Mouse (Mus musculus): Measurements from ENCODE around the gene Olfr560. TPM values are rescaled to one million over a fixed set of nuclear protein-coding genes. Genes with fewer than 3 reads are reported as not detected.

The Olfr560 gene
- total RNA-seq (2021), result under 1 TPM; 0.12 to 0.57 TPM

GRCm38 (mm10) chr7:102759266-102759665 is at the start of gene Olfr560, which contains the start of gene Olfr78:
Gene Olfr560 (minus strand): TSS chr7:102759366.
Gene Olfr78 (minus strand): TSS chr7:102759471.
- intact Hi-C loops (cut with DNase I), result loop anchor here (10.0 kb wide), 1 partner anchor 94 kb away; the partner anchor contains the start of gene Olfr556
- DNase-seq, result no peak

- no peak for DNase-seq
- intact Hi-C loops (cut with DNase I), result no loop called here
These were observed 44.0 kb upstream of the Olfr560 start, which contains the start of gene Olfr564 for GRCm38 (mm10) chr7:102803180-102803579. Gene Olfr564 (plus strand): TSS chr7:102803480.

- intact Hi-C loops (cut with DNase I), result no loop called here
- no peak for DNase-seq
These were observed 11.8 kb upstream of the Olfr560 start, which contains the start of gene Olfr561 for GRCm38 (mm10) chr7:102770921-102771320. Gene Olfr561 (plus strand): TSS chr7:102771221.

- intact Hi-C loops (cut with DNase I), result loop anchor here (2.0 to 10.0 kb wide), 2 partner anchors 87 to 239 kb away; partner anchors contain the start of gene Olfr556
- DNase-seq, result peak in 1 of 2 experiments; percentile 10
These were observed 7.1 kb downstream of the Olfr560 start for GRCm38 (mm10) chr7:102752086-102752485.

- intact Hi-C loops (cut with DNase I), result no loop called here
These were observed 21.5 kb downstream of the Olfr560 start for GRCm38 (mm10) chr7:102737705-102738104.

GRCm38 (mm10) chr7:102733793-102734192 is 25.4 kb downstream of the Olfr560 start:
- DNase-seq, result no peak
- intact Hi-C loops (cut with DNase I), result no loop called here

More at GRCm38 (mm10) chr7:102737705-102738104, 21.5 kb downstream of the Olfr560 start:
- DNase-seq, result peak; percentile 2 to 8

- intact Hi-C loops (cut with DNase I), result no loop called here
- DNase-seq, result no peak
These were observed 31.8 kb downstream of the Olfr560 start, which contains the start of gene Olfr559 for GRCm38 (mm10) chr7:102727391-102727790. Gene Olfr559 (minus strand): TSS chr7:102727491.

GRCm38 (mm10) chr7:102718970-102719369 is 40.2 kb downstream of the Olfr560 start, which contains the start of gene Olfr33:
Gene Olfr33 (minus strand): TSS chr7:102719070.
- intact Hi-C loops (cut with DNase I), result no loop called here
- DNase-seq, result no peak

- intact Hi-C loops (cut with DNase I), result no loop called here
- no peak for DNase-seq
These were observed 57.3 kb downstream of the Olfr560 start, which contains the start of gene Olfr558 for GRCm38 (mm10) chr7:102701915-102702314. Gene Olfr558 (plus strand): TSS chr7:102702215.

Other genes starting within 250 kb of the Olfr560 start
- not detected for gene Olfr547, start 224.6 kb downstream of the Olfr560 start, total RNA-seq (2021)
- gene Olfr548-ps1, start 218.5 kb downstream of the Olfr560 start, total RNA-seq (2021), result not detected
- not detected for gene Olfr549, start 209.5 kb downstream of the Olfr560 start, total RNA-seq (2021)
- 1 to 10 TPM; 5.2 to 5.7 TPM for gene Trim21, start 193.9 kb downstream of the Olfr560 start, total RNA-seq (2021)
- under 1 TPM in 1 of 2 experiments, not detected in 1; 0.24 TPM for gene Olfr550, start 187.9 kb downstream of the Olfr560 start, total RNA-seq (2021)
- gene Olfr551, start 167.5 kb downstream of the Olfr560 start, total RNA-seq (2021), result not detected
- gene Olfr552, start 161.6 kb downstream of the Olfr560 start, total RNA-seq (2021), result under 1 TPM; 0.12 to 0.24 TPM
- not detected for gene Olfr553, start 141.1 kb downstream of the Olfr560 start, total RNA-seq (2021)
- gene Olfr554, start 120.9 kb downstream of the Olfr560 start, total RNA-seq (2021), result not detected
- gene Olfr555, start 100.5 kb downstream of the Olfr560 start, total RNA-seq (2021), result not detected
- gene Olfr556, start 94.5 kb downstream of the Olfr560 start, total RNA-seq (2021), result not detected
- 10 to 100 TPM in 1 of 2 experiments, 1 to 10 TPM in 1; 6.9 to 10.6 TPM for gene Trim68, start 72.0 kb downstream of the Olfr560 start, total RNA-seq (2021)
- not detected for gene Olfr557, start 63.5 kb downstream of the Olfr560 start, total RNA-seq (2021)
- 1 to 10 TPM; 6.2 TPM for gene Olfr558, start 57.2 kb downstream of the Olfr560 start, total RNA-seq (2021)
- not detected for gene Olfr33, start 40.3 kb downstream of the Olfr560 start, total RNA-seq (2021)
- gene Olfr559, start 31.9 kb downstream of the Olfr560 start, total RNA-seq (2021), result not detected
- 1 to 10 TPM; 2.1 to 2.2 TPM for gene Olfr78, start 105 bp upstream of the Olfr560 start, total RNA-seq (2021)
- not detected for gene Olfr561, start 11.9 kb upstream of the Olfr560 start, total RNA-seq (2021)
- gene Olfr564, start 44.1 kb upstream of the Olfr560 start, total RNA-seq (2021), result not detected
- not detected for gene Olfr566, start 99.4 kb upstream of the Olfr560 start, total RNA-seq (2021)
- not detected for gene Olfr568, start 117.8 kb upstream of the Olfr560 start, total RNA-seq (2021)
- gene Olfr569, start 131.5 kb upstream of the Olfr560 start, total RNA-seq (2021), result not detected
- gene Olfr570, start 135.2 kb upstream of the Olfr560 start, total RNA-seq (2021), result not detected
- not detected for gene Olfr571, start 158.2 kb upstream of the Olfr560 start, total RNA-seq (2021)
- gene Olfr572, start 165.0 kb upstream of the Olfr560 start, total RNA-seq (2021), result not detected
- gene Olfr573-ps1, start 183.2 kb upstream of the Olfr560 start, total RNA-seq (2021), result not detected
- not detected for gene Olfr574, start 189.1 kb upstream of the Olfr560 start, total RNA-seq (2021)
- not detected for gene Olfr575, start 199.4 kb upstream of the Olfr560 start, total RNA-seq (2021)
- gene Olfr576, start 203.3 kb upstream of the Olfr560 start, total RNA-seq (2021), result not detected
- not detected for gene Olfr577, start 216.6 kb upstream of the Olfr560 start, total RNA-seq (2021)
- gene Olfr578, start 230.0 kb upstream of the Olfr560 start, total RNA-seq (2021), result not detected